Mouse (Mus musculus): ENCODE measurements around the gene Tmem210. TPM values are rescaled to one million over a fixed set of nuclear protein-coding genes. Genes with fewer than 3 reads are reported as not detected.

Tmem210 gene
- polyA plus RNA-seq, 1 experiment, result not detected

DNA sequence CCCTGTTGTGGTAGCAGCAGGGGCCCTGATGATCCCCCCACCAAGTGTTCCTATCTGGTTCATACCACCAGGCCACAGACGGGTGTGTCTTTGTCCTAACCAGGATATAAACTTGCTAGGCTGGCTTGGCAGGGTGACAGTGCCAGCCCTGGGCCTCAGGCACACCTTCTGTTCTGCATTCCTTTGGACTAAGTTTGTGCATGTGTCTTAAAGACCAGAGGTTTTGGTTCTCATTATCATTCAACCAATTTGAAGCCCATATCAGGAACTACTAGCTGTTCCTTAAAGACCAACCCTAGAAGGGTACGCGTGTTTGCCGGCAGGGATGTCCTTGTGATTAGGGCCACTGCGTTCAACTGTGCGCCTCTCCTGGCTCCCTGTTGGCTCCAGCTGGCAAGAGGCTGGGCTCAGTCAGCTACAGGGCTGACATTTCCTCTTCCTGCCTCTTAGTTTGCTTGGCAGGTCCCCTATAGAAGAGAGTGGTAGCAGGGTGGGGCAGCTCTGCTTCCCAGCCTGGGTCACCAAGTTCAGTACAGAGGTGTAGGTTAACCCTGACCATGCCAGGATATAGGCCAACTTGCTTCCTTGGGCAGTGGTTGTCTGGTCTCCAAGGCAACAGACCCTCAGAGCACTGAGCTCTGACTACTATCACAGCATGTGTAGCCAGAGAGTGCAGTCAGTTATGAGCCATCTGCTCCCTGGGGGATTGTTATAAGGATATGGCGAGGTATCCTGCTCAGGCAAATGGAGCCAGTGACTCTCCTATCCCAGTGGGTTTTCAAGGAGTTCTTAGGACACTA is 908 bp upstream of the Tmem210 start:
- TF ChIP-seq GATA1 (IDR thresholded peaks at IDR 0.05; ENCODE audit: low read length), result no peak

- TF ChIP-seq GATA1 (IDR thresholded peaks at IDR 0.05; ENCODE audit: low read length), result no peak
Observed at GRCm38 (mm10) chr2:25288734-25289345, 895 bp downstream of the Tmem210 start.

DNA sequence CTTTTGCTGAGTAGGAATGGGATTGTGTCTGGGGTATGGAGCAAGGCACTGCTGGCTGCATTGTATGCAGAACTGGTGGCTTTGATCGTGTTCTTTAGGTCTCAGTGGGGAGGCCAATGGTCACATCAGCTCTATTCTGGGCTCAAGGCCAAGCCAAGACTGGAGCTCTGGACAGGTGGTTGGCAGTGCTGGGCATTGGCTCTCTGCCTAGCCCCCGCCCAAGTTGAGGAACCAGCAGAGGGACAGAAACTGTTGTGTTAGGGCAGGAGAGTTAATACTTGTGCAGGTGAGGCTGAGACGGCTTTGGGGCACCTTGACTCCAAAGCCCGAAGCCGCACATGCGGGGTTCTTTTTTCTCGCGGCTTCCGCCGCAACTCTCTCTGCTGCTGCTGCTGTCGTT is 1.7 kb downstream of the Tmem210 start, which contains the start of gene Lrrc26:
Lrrc26 (plus strand) TSS at position 265 of the 400 bp plus-strand sequence.
- no peak for TF ChIP-seq GATA1 (IDR thresholded peaks at IDR 0.05; ENCODE audit: low read length)

GRCm38 (mm10) chr2:25290101-25290815 is 2.3 kb downstream of the Tmem210 start:
- no peak for TF ChIP-seq GATA1 (IDR thresholded peaks at IDR 0.05; ENCODE audit: low read length)

DNA sequence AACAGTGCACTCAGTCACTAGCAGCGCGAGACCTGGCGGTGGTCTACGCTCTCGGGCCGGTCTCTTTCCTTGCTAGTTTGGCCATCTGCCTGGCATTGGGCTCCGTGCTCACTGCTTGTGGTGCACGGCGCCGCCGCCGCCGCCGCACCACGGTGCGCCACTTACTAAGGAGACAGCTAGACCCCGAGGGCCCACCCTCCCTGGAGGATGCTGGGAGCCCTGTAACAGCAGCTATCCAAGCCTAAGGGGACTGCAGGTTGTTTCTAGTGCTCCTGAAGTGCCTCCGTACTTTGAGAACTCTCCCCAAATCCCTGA is 2.8 kb downstream of the Tmem210 start:
- no peak for TF ChIP-seq GATA1 (IDR thresholded peaks at IDR 0.05; ENCODE audit: low read length)

- no peak for TF ChIP-seq GATA1 (IDR thresholded peaks at IDR 0.05; ENCODE audit: low read length)
Observed at GRCm38 (mm10) chr2:25291184-25292053, 3.5 kb downstream of the Tmem210 start.

DNA sequence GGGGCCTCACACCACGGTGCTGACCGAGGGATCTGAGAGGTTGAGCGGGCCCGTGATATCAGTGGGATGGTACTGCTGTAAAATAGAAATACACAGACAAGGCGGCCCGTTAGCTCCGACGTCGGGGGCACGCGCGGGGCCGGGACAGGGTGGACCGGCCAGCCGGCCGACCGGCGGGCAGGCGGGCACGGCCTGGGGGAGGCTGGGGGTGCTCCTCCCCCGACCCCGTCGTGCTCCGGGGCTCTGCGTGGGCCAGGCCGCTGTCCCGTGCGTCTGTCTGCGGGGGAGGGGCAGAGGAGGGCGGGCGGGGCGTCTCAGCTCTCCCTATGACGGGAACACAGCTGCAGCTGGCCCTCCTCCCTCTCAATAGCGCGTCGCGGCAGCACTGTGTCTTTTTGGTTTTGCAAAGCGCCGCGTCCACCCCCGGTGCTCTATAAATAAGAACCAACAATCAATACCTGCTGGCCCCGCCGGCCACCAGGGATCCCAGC is 4.2 kb downstream of the Tmem210 start:
- no peak for TF ChIP-seq GATA1 (IDR thresholded peaks at IDR 0.05; ENCODE audit: low read length)

DNA sequence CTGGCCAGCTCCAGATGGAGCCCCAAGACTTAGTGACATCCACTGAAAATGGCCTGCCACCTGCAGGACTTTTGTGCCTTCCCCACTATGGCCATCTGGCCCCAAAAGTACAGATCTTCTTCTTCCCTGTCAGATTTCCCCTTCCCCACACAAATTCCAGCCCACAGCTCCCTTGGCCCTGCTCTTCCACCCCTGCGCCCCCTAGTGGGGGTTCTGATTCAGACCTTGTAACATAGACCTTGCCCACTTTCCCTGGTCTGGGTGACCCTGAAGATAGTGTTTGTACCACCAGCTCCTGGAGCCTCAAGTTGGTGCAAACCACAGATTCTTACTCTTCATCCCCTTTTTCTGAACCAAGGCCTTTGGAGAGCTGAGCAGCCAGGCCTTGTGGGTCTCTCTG is 4.9 kb downstream of the Tmem210 start:
- TF ChIP-seq GATA1 (IDR thresholded peaks at IDR 0.05; ENCODE audit: low read length), result no peak

DNA sequence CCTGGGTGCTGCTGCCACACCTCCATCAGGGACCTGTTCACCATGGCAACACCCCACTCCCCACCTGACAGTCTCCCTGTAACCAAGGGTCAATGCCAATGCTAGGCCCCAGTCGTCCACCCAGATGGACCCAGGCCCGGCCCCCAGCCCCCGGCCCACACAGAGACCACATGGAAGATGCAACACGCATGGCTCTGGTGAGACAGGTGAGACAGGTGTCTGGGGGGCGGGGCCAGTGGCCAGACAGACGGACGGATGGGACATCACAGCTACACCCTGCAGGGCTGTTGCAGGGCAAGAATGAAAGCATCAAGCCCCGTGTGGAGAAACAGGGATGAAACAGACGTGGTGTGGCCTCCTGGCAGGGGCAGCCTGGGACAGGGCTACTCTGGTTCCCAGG is 5.8 kb downstream of the Tmem210 start:
- no peak for TF ChIP-seq GATA1 (IDR thresholded peaks at IDR 0.05; ENCODE audit: low read length)

DNA sequence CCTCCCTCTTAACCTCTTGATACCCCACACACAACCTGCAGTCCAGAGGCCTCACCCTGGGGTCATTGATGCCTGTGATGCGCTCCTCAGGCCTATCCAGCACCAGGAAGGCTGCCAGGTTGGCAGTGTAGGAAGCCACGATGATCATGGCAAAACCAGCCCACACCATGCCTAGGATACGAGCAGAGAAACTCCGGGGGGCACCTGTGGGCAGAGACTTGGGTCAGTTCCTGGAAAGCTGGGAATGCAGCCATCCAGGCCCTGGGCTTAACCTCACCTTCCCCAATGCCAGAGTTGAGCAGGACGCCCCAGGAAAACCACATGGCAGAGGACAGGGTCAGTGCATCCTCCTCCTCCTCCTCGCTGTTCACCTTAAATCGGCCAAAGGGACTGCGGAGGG is 9.1 kb downstream of the Tmem210 start:
- TF ChIP-seq GATA1 (IDR thresholded peaks at IDR 0.05; ENCODE audit: low read length), result no peak

GRCm38 (mm10) chr2:25298046-25298445 is 10.1 kb downstream of the Tmem210 start:
- TF ChIP-seq GATA1 (IDR thresholded peaks at IDR 0.05; ENCODE audit: low read length), result no peak

DNA sequence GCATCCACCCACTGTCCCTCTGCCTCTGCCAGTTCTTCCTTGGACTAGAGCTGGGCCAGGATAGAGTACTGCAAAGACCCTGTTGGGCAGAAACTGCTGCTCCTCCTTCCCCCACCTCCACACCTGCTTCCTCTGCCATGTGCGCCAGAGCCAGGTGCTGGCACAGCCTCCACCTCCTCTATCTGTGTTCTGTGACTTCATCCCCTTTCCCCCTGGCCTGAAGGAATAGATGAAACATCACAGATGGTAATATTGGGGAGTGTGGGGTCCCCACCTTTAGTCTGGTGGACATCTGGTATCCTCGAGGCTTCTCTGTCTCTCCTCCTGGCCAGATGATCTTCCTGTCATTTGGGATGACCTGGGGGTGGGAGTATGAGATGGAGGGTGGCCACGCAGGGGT is 15.5 kb downstream of the Tmem210 start:
- TF ChIP-seq GATA1 (IDR thresholded peaks at IDR 0.05; ENCODE audit: low read length), result no peak

- TF ChIP-seq GATA1 (IDR thresholded peaks at IDR 0.05; ENCODE audit: low read length), result no peak
Observed at GRCm38 (mm10) chr2:25303931-25304656, 16.1 kb downstream of the Tmem210 start.

GRCm38 (mm10) chr2:25304657-25305541 is 17.0 kb downstream of the Tmem210 start:
- no peak for TF ChIP-seq GATA1 (IDR thresholded peaks at IDR 0.05; ENCODE audit: low read length)

All from G1E-ER4 (cell line).